Mouse (Mus musculus) intestine, postnatal 0 days (tissue): ENCODE data around the gene Gnaq. TPM values are rescaled to one million over a fixed set of nuclear protein-coding genes. Genes with fewer than 3 reads are reported as not detected.
A peak's percentile ranks its signal among the peaks of the same experiment; 100 is the strongest.

Experiments used
- ATAC-seq: fragments of 200-750 bp; cut with Nextera tagmentation; 2 replicates; pipeline ENCODE4 v1.8.0; 2017; ENCODE audit warnings: mild to moderate bottlenecking, moderate TSS enrichment, moderate library complexity
- H3K27ac ChIP-seq: fragments of 300-500 bp; sonication (generic); 2 replicates; pipeline ENCODE4 v1.5.1; 2014; ENCODE audit warnings: mild to moderate bottlenecking, low read depth, low read length, moderate library complexity
- H3K27me3 ChIP-seq: fragments of 300-500 bp; sonication (generic); replicated peaks from 2 replicates; pipeline ENCODE4 v1.6.1; 2014; ENCODE audit warnings: low read length, mixed read lengths; ENCODE audit not compliant: control insufficient read depth, insufficient read depth
- H3K36me3 ChIP-seq: fragments of 300-500 bp; sonication (generic); 2 replicates; pipeline ENCODE4 v1.6.1; 2014; ENCODE audit warnings: mild to moderate bottlenecking, moderate library complexity; ENCODE audit not compliant: control insufficient read depth, insufficient read depth
- H3K4me1 ChIP-seq: fragments of 300-500 bp; sonication (generic); replicated peaks from 2 replicates; pipeline ENCODE4 v1.6.1; 2014; ENCODE audit warnings: antibody characterized with exemption, low read length, mixed read lengths; ENCODE audit not compliant: control insufficient read depth, insufficient read depth
- H3K4me2 ChIP-seq: fragments of 300-500 bp; sonication (generic); replicated peaks from 2 replicates; pipeline ENCODE4 v1.6.1; 2014; ENCODE audit warnings: low read depth, mild to moderate bottlenecking, moderate library complexity
- H3K4me3 ChIP-seq: fragments of 300-500 bp; sonication (generic); 2 replicates; pipeline ENCODE4 v1.5.1; 2014; ENCODE audit warnings: low read depth, low read length
- H3K9ac ChIP-seq: fragments of 300-500 bp; sonication (generic); 2 replicates; pipeline ENCODE4 v1.6.1; 2014; ENCODE audit warnings: mild to moderate bottlenecking, low read depth, low read length
- H3K9me3 ChIP-seq: fragments of 300-500 bp; sonication (generic); 2 replicates; pipeline ENCODE4 v1.6.1; 2016; ENCODE audit warnings: mixed run types; ENCODE audit not compliant: control insufficient read depth
- CTCF ChIP-seq: sonication (generic); IDR thresholded peaks from 2 replicates; pipeline ENCODE4 v1.5.1; 2016; ENCODE audit warnings: low read depth, mild to moderate bottlenecking, control low read depth, antibody characterized with exemption, moderate library complexity
- WGBS: fragments of 180-500 bp; shearing (Covaris S2); extraction: QIAGEN DNeasy Blood & Tissue Kit; methylation state at CpG from one replicate; pipeline ENCODE4 v1.1.7; 2014; 5-methylcytosine and 5-hydroxymethylcytosine counted together
- polyA plus RNA-seq: library from polyadenylated mRNA; unstranded; fragments of >200 nt; fragmentation: Nextera tagmentation; extraction: Ambion mirVana; gene quantifications from 2 replicates; pipeline ENCODE4 v1.2.1, GENCODE M21; 2015

Gnaq gene
- polyA plus RNA-seq, 1 experiment from 2014 or later, result 17.1 TPM

DNA sequence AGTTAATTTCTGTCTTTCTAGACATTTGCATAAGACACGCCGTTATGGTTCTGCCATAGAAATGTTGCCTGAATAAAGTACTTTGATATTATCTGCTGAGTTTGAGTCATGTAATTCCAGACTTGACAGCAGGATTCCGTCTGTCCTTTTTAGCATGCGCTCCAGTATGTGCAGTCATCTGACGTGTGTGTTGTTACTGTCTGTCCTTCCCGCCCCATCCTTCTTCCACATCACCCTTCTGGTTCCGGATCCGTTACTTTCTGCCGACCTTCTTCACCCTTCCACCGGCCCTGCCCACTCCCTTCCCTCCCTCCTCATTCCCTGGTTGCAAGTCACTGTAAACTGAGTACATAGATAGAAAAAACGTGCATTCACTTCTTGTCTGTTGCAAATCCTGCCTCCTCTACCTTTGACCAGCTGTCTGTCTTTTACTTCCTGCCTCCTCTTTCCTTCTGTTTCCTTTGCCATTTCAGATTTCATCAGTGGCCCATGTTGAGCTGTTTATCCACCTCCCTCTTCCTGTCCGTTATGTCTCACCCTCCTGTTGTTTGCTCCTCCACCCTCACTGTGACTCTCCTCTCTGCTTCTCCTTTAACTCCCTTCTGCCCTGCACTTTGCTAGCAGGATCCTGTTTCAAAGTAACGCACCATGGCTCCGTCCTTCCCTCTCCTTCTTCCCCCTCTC, 185.6 kb downstream of the Gnaq start:
- H3K4me2 ChIP-seq, result no peak overlapping the region
- ATAC-seq, result no peak
- no peaks in the 10 kb centered on the region for H3K4me1 ChIP-seq
- 71% methylated on average over 14 of the region's 14 CpGs for WGBS
- peaks cover 7% of the 10 kb centered on the region for H3K36me3 ChIP-seq
- H3K27ac ChIP-seq, result no peak overlapping the region
- no peak overlapping the region for H3K4me3 ChIP-seq
- H3K9ac ChIP-seq, result no peak overlapping the region
- no peak for TF ChIP-seq CTCF
- H3K27me3 ChIP-seq, result no peaks in the 10 kb centered on the region
- H3K9me3 ChIP-seq, result no peaks in the 10 kb centered on the region

DNA sequence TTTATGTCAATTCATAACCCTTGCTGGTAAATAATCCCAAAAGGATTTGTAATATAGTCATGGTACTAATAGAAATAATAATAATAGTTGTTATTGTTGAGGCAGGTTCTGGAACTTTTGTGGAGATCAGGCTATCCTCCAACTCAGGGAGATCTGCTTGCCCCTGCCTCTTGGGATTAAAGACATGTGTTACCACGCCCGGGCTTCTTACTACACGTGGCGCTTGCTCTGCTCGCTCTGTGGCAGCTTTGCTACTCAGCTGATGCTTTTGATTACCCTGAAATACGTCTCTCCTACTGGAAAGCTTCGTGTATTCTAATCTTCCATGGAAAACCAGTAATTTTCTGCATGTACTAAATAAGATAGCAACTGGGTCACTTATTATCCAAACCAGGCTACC, 187.4 kb downstream of the Gnaq start:
- H3K4me2 ChIP-seq, result no peak overlapping the region
- H3K4me3 ChIP-seq, result no peak overlapping the region
- no peak for TF ChIP-seq CTCF
- no peaks in the 10 kb centered on the region for H3K9me3 ChIP-seq
- H3K4me1 ChIP-seq, result no peaks in the 10 kb centered on the region
- H3K36me3 ChIP-seq, result peaks cover 7% of the 10 kb centered on the region
- WGBS, result 74% methylated on average over 7 of the region's 7 CpGs
- H3K9ac ChIP-seq, result no peak overlapping the region
- no peak overlapping the region for H3K27ac ChIP-seq
- ATAC-seq, result no peak
- H3K27me3 ChIP-seq, result no peaks in the 10 kb centered on the region

DNA sequence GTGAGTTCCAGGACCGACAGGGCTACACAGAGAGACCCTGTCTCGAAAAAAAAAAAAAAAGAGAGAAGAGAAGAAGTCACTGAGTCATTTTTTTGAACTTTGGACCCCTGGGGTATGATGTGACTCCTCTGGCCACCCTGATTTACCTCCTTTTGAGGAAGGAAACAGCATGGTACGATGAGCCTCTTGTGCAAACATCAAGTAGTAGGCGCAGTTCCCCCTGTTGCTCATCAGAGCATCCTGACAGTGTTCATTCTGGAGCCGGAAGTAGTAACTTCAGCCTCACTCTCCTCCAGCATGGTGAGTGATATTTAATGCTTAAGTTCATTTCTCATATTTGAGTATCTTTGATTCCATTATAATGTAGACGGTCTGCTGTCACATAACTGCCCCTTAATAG, 190.4 kb downstream of the Gnaq start:
- Histone ChIP-seq H3K27ac (no peak overlapping the region), H3K4me2 (no peak overlapping the region), H3K9ac (no peak overlapping the region), H3K4me1 (0 out of 2 replicates have a peak, but pooled peaks cover under 1% of the 10 kb centered on the region), H3K4me3 (no peak overlapping the region), H3K36me3 (peaks cover 3% of the 10 kb centered on the region; the same call in 1 of the 2 replicates), H3K9me3 (no peaks in the 10 kb centered on the region), H3K27me3 (no peaks in the 10 kb centered on the region)
- no peak for TF ChIP-seq CTCF
- 77% methylated on average over 6 of the region's 6 CpGs for WGBS
- ATAC-seq, result no peak

DNA sequence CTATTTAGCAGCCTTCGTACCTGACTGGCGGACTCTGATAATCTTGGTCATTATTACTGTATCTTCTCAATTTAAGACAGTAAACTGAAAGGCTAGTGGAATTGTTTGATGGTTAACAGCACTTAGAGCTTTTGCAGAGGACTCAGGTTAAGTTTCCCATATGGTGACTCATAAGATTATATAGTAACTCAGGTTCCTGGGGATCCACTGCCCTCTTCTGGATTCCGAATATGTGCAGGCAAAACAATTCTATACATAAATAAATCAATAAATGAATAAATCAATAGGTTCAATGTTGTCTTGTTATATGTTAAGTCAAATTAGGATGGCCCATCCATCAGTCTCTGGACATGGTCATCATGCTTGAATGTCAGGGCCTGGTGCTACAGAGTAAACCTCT, 191.6 kb downstream of the Gnaq start:
- ATAC-seq, result no peak
- no peak overlapping the region for H3K9ac ChIP-seq
- H3K9me3 ChIP-seq, result no peaks in the 10 kb centered on the region
- 85% methylated on average over 3 of the region's 3 CpGs for WGBS
- peak; percentile 54 for TF ChIP-seq CTCF
- H3K27me3 ChIP-seq, result no peaks in the 10 kb centered on the region
- no peak overlapping the region for H3K4me2 ChIP-seq
- H3K36me3 ChIP-seq, result peaks cover 3% of the 10 kb centered on the region; the same call in 1 of the 2 replicates
- no peak overlapping the region for H3K27ac ChIP-seq
- 0 out of 2 replicates have a peak, but pooled peaks cover 3% of the 10 kb centered on the region for H3K4me1 ChIP-seq
- no peak overlapping the region for H3K4me3 ChIP-seq

DNA sequence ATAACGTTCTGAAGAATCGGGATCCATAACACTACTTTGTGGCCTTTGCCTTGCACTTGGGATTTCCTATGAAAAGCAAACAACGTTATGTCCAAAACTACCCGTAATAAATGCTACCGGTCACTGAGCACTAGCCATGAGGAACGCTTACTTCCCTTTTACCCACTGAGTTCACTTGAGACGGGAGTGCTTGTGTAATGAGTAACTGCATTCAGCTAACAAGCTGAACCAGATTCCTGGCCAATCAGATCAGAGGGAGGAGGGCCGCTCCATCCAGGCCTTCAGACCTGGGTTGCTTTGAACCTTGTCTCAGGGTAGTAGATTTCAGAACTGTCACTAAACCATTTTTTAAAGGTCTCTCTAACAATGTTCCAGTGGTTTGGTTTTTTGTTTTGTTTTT, 193.3 kb downstream of the Gnaq start:
- Histone ChIP-seq H3K4me1 (peaks cover 6% of the 10 kb centered on the region; the same call in 1 of the 2 replicates), H3K9ac (no peak overlapping the region), H3K9me3 (no peaks in the 10 kb centered on the region), H3K4me3 (no peak overlapping the region), H3K27me3 (no peaks in the 10 kb centered on the region), H3K4me2 (peak overlapping the region; percentile 37), H3K27ac (no peak overlapping the region), H3K36me3 (peaks cover 3% of the 10 kb centered on the region; the same call in 1 of the 2 replicates)
- 29% methylated on average over 8 of the region's 8 CpGs for WGBS
- no peak for TF ChIP-seq CTCF
- peak; percentile 60 for ATAC-seq

DNA sequence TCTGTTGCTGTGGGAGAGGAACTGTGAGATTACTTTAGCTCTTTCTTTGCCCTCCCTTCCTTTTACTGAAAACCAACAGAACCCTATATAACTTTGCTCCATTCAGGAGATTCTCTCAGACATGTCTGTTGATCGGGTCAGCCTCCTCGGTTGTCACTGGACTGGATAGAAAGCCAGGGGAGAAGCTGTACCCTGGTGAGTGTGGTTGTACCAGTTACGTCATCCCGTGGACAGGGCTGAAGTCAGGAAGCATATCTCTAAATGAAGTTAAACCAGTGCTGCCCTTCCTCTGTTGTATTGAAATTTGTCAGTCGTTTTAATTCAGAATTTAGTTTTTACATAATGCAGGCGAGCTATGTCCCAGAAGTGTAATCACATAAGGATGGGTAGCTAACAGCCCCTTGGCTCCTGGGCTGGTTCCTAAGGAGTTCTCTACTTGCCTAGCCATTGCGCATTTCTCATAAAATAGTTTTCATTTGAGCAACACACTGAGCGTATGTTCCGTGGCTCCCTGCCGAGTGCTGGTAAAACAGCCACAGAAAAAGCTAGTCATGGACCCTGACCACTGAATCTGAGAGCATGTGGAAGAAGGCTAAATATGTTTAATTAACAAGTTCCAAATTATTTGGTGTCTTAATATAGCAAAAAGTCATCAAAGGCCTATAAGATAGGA, 194.9 kb downstream of the Gnaq start:
- TF ChIP-seq CTCF, result no peak
- no peak overlapping the region for H3K4me2 ChIP-seq
- H3K9ac ChIP-seq, result no peak overlapping the region
- H3K4me3 ChIP-seq, result no peak overlapping the region
- no peaks in the 10 kb centered on the region for H3K36me3 ChIP-seq
- no peak for ATAC-seq
- H3K9me3 ChIP-seq, result no peaks in the 10 kb centered on the region
- WGBS, result 65% methylated on average over 10 of the region's 10 CpGs
- H3K4me1 ChIP-seq, result peaks cover 12% of the 10 kb centered on the region; the same call in 1 of the 2 replicates
- no peak overlapping the region for H3K27ac ChIP-seq
- no peaks in the 10 kb centered on the region for H3K27me3 ChIP-seq
